Mouse (Mus musculus): Measurements from ENCODE around the gene Olfr1054. TPM values are rescaled to one million over a fixed set of nuclear protein-coding genes. Genes with fewer than 3 reads are reported as not detected.
"Not testable (repeated sequence)": the region's sequence is repeated elsewhere in the genome, so short reads cannot be mapped to it uniquely, and the experiment has no call there.

Gene Olfr1054
- not detected in 2 replicates for polyA plus RNA-seq (2016; fragmentation: Nextera tagmentation; extraction: Ambion mirVana)

DNA sequence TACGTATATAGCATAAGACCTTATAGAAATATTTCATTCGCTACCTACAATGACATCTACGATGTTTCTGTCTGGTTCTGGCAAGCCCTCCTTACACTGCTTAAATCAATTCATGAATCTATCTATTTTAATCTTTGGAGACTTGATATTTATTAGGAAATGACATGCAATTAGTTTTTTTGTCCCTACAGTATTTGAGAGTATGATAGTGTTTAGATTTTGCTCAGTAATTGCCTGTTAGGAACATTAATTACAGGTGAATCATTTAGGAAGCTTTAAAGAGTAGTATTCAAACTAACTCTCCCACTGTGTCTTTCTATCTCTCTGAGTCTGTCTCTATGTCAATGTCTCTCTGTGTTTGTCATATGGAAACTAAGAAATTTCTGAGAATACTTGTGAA lies at the start of gene Olfr1054:
Gene Olfr1054 (minus strand): TSS at position 101 of the 400 bp plus-strand sequence.
- H3K4me1 ChIP-seq = no peaks in the 10 kb centered on the region
- H3K9ac ChIP-seq (replicated peaks) = no peak within 1 kb of the TSS
- H3K27ac ChIP-seq (replicated peaks) = no peak within 1 kb of the TSS
- no peak within 1 kb of the TSS for H3K4me2 ChIP-seq (replicated peaks)
- WGBS = 92% methylated on average over 3 of the region's 3 CpGs
- no peak within 1 kb of the TSS for H3K4me3 ChIP-seq
- H3K36me3 ChIP-seq = no peaks in the 10 kb centered on the region
- no peak for ATAC-seq (ENCODE audit: low FRiP score, low read depth)
- no peaks in the 10 kb centered on the region for H3K9me3 ChIP-seq
- no peaks in the 10 kb centered on the region for H3K27me3 ChIP-seq

DNA sequence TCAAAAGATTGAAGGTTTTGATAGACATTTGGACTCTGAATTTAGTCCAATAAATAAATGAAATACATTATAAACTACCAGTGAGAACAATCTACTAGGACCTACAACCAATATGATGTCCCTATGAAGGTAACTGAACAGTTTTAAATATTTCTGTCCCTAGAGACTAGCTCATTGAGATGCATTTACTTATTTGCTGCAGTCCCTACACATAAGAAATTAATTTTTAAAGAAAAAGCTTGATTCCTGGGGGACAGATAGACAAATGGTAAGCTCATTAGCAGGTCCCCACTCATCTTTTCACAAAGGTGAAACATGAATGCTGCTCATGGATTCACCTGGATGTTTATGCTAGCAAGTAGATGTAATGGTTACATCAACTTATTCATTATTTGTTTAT lies 43.1 kb upstream of the Olfr1054 start, which contains the start of gene Olfr1057:
Gene Olfr1057 (minus strand): TSS at position 101 of the 400 bp plus-strand sequence.
- Histone ChIP-seq H3K27ac (replicated peaks) (no peak within 1 kb of the TSS), H3K36me3 (no peaks in the 10 kb centered on the region), H3K4me3 (no peak within 1 kb of the TSS), H3K9me3 (no peaks in the 10 kb centered on the region), H3K4me2 (replicated peaks) (no peak within 1 kb of the TSS), H3K9ac (replicated peaks) (no peak within 1 kb of the TSS), H3K27me3 (no peaks in the 10 kb centered on the region), H3K4me1 (no peaks in the 10 kb centered on the region)
- ATAC-seq (ENCODE audit: low FRiP score, low read depth) = no peak

DNA sequence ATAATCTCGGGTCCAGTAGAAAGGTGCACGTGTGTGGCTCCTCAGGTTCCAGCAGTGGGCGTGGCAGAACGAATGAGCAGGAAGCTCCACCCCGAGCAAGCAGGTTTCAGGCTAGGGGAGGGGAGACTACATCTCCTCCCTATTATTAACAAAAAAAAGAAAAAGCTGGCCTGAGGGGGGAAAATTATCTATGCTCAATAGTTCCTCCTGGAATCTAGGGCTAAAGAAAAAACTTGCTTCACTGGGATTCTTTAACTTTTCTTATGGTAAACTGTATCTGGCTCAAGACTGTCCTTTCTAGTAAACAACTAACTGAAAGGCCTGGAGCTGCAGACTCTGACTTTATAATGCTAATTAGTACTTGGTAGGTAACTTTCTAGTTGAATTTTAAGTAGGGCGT lies 31.1 kb upstream of the Olfr1054 start:
- not testable (repeated sequence) for H3K9ac ChIP-seq (replicated peaks); H3K36me3 ChIP-seq; H3K4me3 ChIP-seq; H3K27ac ChIP-seq (replicated peaks); ATAC-seq (ENCODE audit: low FRiP score, low read depth); H3K4me2 ChIP-seq (replicated peaks); H3K9me3 ChIP-seq; H3K4me1 ChIP-seq; H3K27me3 ChIP-seq
- WGBS = no CpG with 5 or more reads among the region's 6 CpGs

DNA sequence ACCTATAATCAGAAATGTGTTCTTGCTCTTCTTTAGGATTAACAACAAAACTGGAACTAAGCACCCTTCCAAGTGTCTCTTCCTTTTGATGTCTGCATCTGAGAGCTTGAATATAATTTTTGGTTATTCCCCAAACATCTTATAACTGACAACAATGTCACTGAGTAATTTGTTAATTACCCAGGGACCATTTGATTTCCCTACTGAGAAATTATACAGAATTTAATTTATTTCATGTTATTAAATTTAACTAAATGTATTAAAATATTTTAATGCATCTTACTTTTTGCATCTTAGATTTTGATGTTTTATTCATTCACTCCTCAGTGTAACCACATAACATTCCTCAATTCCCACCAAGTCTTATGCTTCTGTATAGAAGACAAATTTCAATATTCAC lies 27.1 kb upstream of the Olfr1054 start, which contains the start of gene Olfr1056:
Gene Olfr1056 (minus strand): TSS at position 101 of the 400 bp plus-strand sequence.
- Histone ChIP-seq H3K27ac (replicated peaks) (no peak within 1 kb of the TSS), H3K4me1 (no peaks in the 10 kb centered on the region), H3K27me3 (no peaks in the 10 kb centered on the region), H3K4me3 (no peak within 1 kb of the TSS), H3K9me3 (no peaks in the 10 kb centered on the region), H3K9ac (replicated peaks) (no peak within 1 kb of the TSS), H3K36me3 (no peaks in the 10 kb centered on the region), H3K4me2 (replicated peaks) (no peak within 1 kb of the TSS)
- no peak for ATAC-seq (ENCODE audit: low FRiP score, low read depth)

DNA sequence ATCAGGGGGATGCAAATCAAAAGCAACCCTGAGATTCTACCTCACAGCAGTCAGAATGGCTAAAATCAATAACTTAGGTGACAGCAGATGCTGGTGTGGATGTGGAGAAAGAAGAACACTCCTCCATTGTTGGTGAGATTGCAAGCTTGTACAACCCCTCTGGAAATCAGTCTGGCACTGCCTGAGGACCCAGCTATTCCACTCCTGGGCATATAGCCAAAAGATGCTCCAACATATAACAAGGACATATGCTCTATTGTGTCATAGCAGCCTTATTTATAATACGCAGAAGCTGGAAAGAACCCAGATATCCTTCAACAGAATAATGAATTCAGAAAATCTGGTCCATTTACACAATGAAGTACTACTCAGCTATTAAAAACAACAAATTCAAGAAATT lies 16.5 kb upstream of the Olfr1054 start:
- not testable (repeated sequence) for H3K4me3 ChIP-seq; H3K27ac ChIP-seq (replicated peaks); H3K27me3 ChIP-seq; H3K9ac ChIP-seq (replicated peaks); H3K4me1 ChIP-seq; H3K36me3 ChIP-seq; H3K4me2 ChIP-seq (replicated peaks); H3K9me3 ChIP-seq; ATAC-seq (ENCODE audit: low FRiP score, low read depth)
- WGBS = 97% methylated on average over 1 of the region's 1 CpGs

DNA sequence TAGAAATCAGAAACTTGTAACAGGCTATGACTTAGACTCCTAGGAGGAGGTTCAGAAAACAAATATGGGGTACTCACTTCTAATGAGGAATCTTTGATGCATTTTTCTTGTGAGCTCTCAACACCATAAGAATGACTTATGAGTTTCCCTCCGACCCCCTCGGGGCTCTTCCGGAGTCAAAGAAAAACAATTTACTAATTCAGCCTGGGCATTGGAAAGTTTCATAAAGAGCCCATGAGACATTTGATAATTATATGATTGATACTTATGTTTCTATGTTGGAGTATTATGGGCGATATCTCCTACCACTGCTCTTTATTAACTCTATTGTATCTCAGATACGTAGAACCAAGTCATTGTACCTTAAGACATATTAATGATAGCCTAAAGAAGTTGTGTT lies 15.0 kb upstream of the Olfr1054 start, which contains the start of gene Olfr1055:
Gene Olfr1055 (minus strand): TSS at position 101 of the 400 bp plus-strand sequence.
- 92% methylated on average over 5 of the region's 5 CpGs for WGBS
- no peak within 1 kb of the TSS for H3K27ac ChIP-seq (replicated peaks)
- no peak within 1 kb of the TSS for H3K4me2 ChIP-seq (replicated peaks)
- H3K36me3 ChIP-seq = no peaks in the 10 kb centered on the region
- H3K27me3 ChIP-seq = no peaks in the 10 kb centered on the region
- no peak within 1 kb of the TSS for H3K4me3 ChIP-seq
- H3K4me1 ChIP-seq = no peaks in the 10 kb centered on the region
- no peak for ATAC-seq (ENCODE audit: low FRiP score, low read depth)
- H3K9ac ChIP-seq (replicated peaks) = no peak within 1 kb of the TSS
- no peaks in the 10 kb centered on the region for H3K9me3 ChIP-seq

DNA sequence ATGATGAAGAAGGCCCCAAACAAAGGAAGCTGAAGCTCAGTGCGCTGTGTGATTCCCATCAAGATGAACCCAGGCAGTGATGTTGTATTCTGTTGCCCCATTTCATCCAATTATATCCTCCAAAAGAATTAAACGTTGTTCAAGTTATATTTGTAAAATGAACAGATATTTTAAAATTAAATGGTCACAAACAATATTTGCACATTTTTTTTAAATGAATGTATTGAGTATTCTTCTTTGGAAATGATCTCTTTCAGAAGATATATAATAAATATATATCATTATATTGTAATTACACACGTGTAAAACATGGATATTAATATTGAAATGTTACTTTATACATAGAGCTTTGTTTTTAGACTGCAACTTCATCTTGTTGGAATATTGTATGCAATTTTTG lies 20.0 kb downstream of the Olfr1054 start, which contains the start of gene Olfr1053:
Gene Olfr1053 (minus strand): TSS at position 101 of the 400 bp plus-strand sequence.
- no peak within 1 kb of the TSS for H3K4me2 ChIP-seq (replicated peaks)
- no peaks in the 10 kb centered on the region for H3K36me3 ChIP-seq
- H3K9ac ChIP-seq (replicated peaks) = no peak within 1 kb of the TSS
- H3K4me1 ChIP-seq = no peaks in the 10 kb centered on the region
- H3K9me3 ChIP-seq = no peaks in the 10 kb centered on the region
- no peak within 1 kb of the TSS for H3K4me3 ChIP-seq
- ATAC-seq (ENCODE audit: low FRiP score, low read depth) = no peak
- H3K27ac ChIP-seq (replicated peaks) = no peak within 1 kb of the TSS
- 70% methylated on average over 3 of the region's 3 CpGs for WGBS
- H3K27me3 ChIP-seq = no peaks in the 10 kb centered on the region

DNA sequence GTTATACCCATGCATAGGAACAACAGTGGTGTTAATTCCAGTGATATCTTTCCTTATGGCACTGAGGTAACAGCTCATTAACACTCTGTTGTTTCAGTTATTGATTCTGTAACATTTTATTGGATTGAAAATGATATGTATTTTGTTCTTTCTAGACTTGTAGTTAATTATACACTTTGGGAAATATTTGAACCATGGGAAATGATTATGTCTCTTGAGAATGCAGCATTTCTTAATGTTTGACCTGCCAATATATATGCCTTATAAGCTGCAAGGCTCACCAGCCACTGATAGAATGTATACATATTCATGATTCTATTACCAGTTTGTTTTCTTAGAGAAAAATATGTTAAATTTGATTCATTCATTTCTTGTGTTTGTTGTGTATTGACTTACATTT lies 43.1 kb downstream of the Olfr1054 start, which contains the start of gene Olfr1052:
Gene Olfr1052 (plus strand): TSS at position 301 of the 400 bp plus-strand sequence.
- Histone ChIP-seq H3K27ac (replicated peaks) (no peak within 1 kb of the TSS), H3K4me2 (replicated peaks) (no peak within 1 kb of the TSS), H3K4me1 (no peaks in the 10 kb centered on the region), H3K4me3 (no peak within 1 kb of the TSS), H3K9ac (replicated peaks) (no peak within 1 kb of the TSS), H3K36me3 (no peaks in the 10 kb centered on the region), H3K27me3 (no peaks in the 10 kb centered on the region), H3K9me3 (no peaks in the 10 kb centered on the region)
- no peak for ATAC-seq (ENCODE audit: low FRiP score, low read depth)

Other genes starting within 250 kb of the Olfr1054 start
- gene Olfr1037, start 248.0 kb downstream of the Olfr1054 start, polyA plus RNA-seq (2016; fragmentation: Nextera tagmentation; extraction: Ambion mirVana) = not detected in 2 replicates
- gene Olfr1039, start 199.5 kb downstream of the Olfr1054 start, polyA plus RNA-seq (2016; fragmentation: Nextera tagmentation; extraction: Ambion mirVana) = not detected in 2 replicates
- gene Olfr1040, start 188.7 kb downstream of the Olfr1054 start, polyA plus RNA-seq (2016; fragmentation: Nextera tagmentation; extraction: Ambion mirVana) = not detected in 2 replicates
- not detected in 2 replicates for gene Olfr1042, start 173.6 kb downstream of the Olfr1054 start, polyA plus RNA-seq (2016; fragmentation: Nextera tagmentation; extraction: Ambion mirVana)
- not detected in 2 replicates for gene Olfr1043, start 167.9 kb downstream of the Olfr1054 start, polyA plus RNA-seq (2016; fragmentation: Nextera tagmentation; extraction: Ambion mirVana)
- not detected in 2 replicates for gene Olfr1044, start 157.6 kb downstream of the Olfr1054 start, polyA plus RNA-seq (2016; fragmentation: Nextera tagmentation; extraction: Ambion mirVana)
- gene Olfr52, start 149.8 kb downstream of the Olfr1054 start, polyA plus RNA-seq (2016; fragmentation: Nextera tagmentation; extraction: Ambion mirVana) = not detected in 2 replicates
- not detected in 2 replicates for gene Olfr1045, start 132.4 kb downstream of the Olfr1054 start, polyA plus RNA-seq (2016; fragmentation: Nextera tagmentation; extraction: Ambion mirVana)
- not detected in 2 replicates for gene Olfr1046, start 116.1 kb downstream of the Olfr1054 start, polyA plus RNA-seq (2016; fragmentation: Nextera tagmentation; extraction: Ambion mirVana)
- gene Olfr1047, start 104.0 kb downstream of the Olfr1054 start, polyA plus RNA-seq (2016; fragmentation: Nextera tagmentation; extraction: Ambion mirVana) = not detected in 2 replicates
- not detected in 2 replicates for gene Olfr1048, start 95.1 kb downstream of the Olfr1054 start, polyA plus RNA-seq (2016; fragmentation: Nextera tagmentation; extraction: Ambion mirVana)
- gene Olfr1049, start 77.1 kb downstream of the Olfr1054 start, polyA plus RNA-seq (2016; fragmentation: Nextera tagmentation; extraction: Ambion mirVana) = not detected in 2 replicates
- gene Olfr1051, start 56.3 kb downstream of the Olfr1054 start, polyA plus RNA-seq (2016; fragmentation: Nextera tagmentation; extraction: Ambion mirVana) = not detected in 2 replicates
- not detected in 2 replicates for gene Olfr1052, start 43.0 kb downstream of the Olfr1054 start, polyA plus RNA-seq (2016; fragmentation: Nextera tagmentation; extraction: Ambion mirVana)
- gene Olfr1053, start 20.1 kb downstream of the Olfr1054 start, polyA plus RNA-seq (2016; fragmentation: Nextera tagmentation; extraction: Ambion mirVana) = not detected in 2 replicates
- gene Olfr1055, start 14.9 kb upstream of the Olfr1054 start, polyA plus RNA-seq (2016; fragmentation: Nextera tagmentation; extraction: Ambion mirVana) = not detected in 2 replicates
- not detected in 2 replicates for gene Olfr1056, start 27.0 kb upstream of the Olfr1054 start, polyA plus RNA-seq (2016; fragmentation: Nextera tagmentation; extraction: Ambion mirVana)
- not detected in 2 replicates for gene Olfr1057, start 43.0 kb upstream of the Olfr1054 start, polyA plus RNA-seq (2016; fragmentation: Nextera tagmentation; extraction: Ambion mirVana)
- not detected in 2 replicates for gene Olfr1058, start 53.1 kb upstream of the Olfr1054 start, polyA plus RNA-seq (2016; fragmentation: Nextera tagmentation; extraction: Ambion mirVana)
- gene Olfr1061, start 78.6 kb upstream of the Olfr1054 start, polyA plus RNA-seq (2016; fragmentation: Nextera tagmentation; extraction: Ambion mirVana) = not detected in 2 replicates
- not detected in 2 replicates for gene Olfr1062, start 91.3 kb upstream of the Olfr1054 start, polyA plus RNA-seq (2016; fragmentation: Nextera tagmentation; extraction: Ambion mirVana)
- gene Olfr1065, start 115.2 kb upstream of the Olfr1054 start, polyA plus RNA-seq (2016; fragmentation: Nextera tagmentation; extraction: Ambion mirVana) = not detected in 2 replicates
- not detected in 2 replicates for gene Olfr1066, start 120.8 kb upstream of the Olfr1054 start, polyA plus RNA-seq (2016; fragmentation: Nextera tagmentation; extraction: Ambion mirVana)
- not detected in 2 replicates for gene Olfr228, start 152.0 kb upstream of the Olfr1054 start, polyA plus RNA-seq (2016; fragmentation: Nextera tagmentation; extraction: Ambion mirVana)
- gene Olfr1076, start 173.0 kb upstream of the Olfr1054 start, polyA plus RNA-seq (2016; fragmentation: Nextera tagmentation; extraction: Ambion mirVana) = not detected in 2 replicates
- gene Olfr1079, start 207.0 kb upstream of the Olfr1054 start, polyA plus RNA-seq (2016; fragmentation: Nextera tagmentation; extraction: Ambion mirVana) = not detected in 2 replicates
- not detected in 2 replicates for gene Olfr1080, start 222.8 kb upstream of the Olfr1054 start, polyA plus RNA-seq (2016; fragmentation: Nextera tagmentation; extraction: Ambion mirVana)